ENCODE assay signal across 10 mouse cellular contexts in genomic region chr11:76260208-76261050, GRCm38 (mm10). TPM values are rescaled to one million over a fixed set of nuclear protein-coding genes. Genes with fewer than 3 reads are reported as not detected.
A peak's percentile ranks its signal among the peaks of the same experiment; 100 is the strongest.
DNase-seq lines count a peak whose midpoint lies in the region; ATAC-seq and TF ChIP-seq lines count a peak whose summit lies in the region.
"Had no signal": no experiment of that assay in that cellular context is flagged by ENCODE, and none has a peak within 500 bp of the region (broad histone marks: within the 10 kb centered on the region; RNA-seq: fewer than 3 reads in every experiment).

No protein-coding gene starts in this region.

- peak in 1 of 2 experiments; percentile 40 for DNase-seq in cerebellum, adult 2 months
- no peak for DNase-seq in forebrain, postnatal 0 days
- DNase-seq in midbrain, embryonic 14.5 days, result peak; percentile 42
- DNase-seq in embryo, embryonic 10.5 days (ENCODE audit: low spot score), result no peak
- no peak for DNase-seq in liver, postnatal 0 days
- no peak for DNase-seq in thymus, adult 2 months
- DNase-seq: liver, embryonic 13.5 days had no signal

- no peaks in the 10 kb centered on the region for H3K36me3 ChIP-seq in forebrain, postnatal 0 days (ENCODE audit: insufficient read depth)
- H3K36me3 ChIP-seq in midbrain, embryonic 14.5 days (ENCODE audit: control insufficient read depth, insufficient read depth, low read length), result no peaks in the 10 kb centered on the region
- H3K36me3 ChIP-seq in liver, postnatal 0 days (replicated peaks; ENCODE audit: insufficient read depth, low read length), result no peaks in the 10 kb centered on the region
- H3K36me3 ChIP-seq in thymus, adult 2 months (ENCODE audit: control insufficient read depth, insufficient read depth, low read length), result no peaks in the 10 kb centered on the region
- H3K36me3 ChIP-seq: liver, embryonic 13.5 days had no signal

- TF ChIP-seq CTCF in cerebellum, adult 2 months (IDR thresholded peaks at IDR 0.05; ENCODE audit: borderline replicate concordance, insufficient read depth, low read depth, low read length), result no peak
- no peak for TF ChIP-seq CTCF in bone marrow, adult 2 months (IDR thresholded peaks at IDR 0.05; ENCODE audit: control insufficient read depth, insufficient read depth, low read length)
- no peak for TF ChIP-seq CTCF in forebrain, postnatal 0 days (IDR thresholded peaks at IDR 0.05; ENCODE audit: low read depth)
- TF ChIP-seq CTCF in liver, postnatal 0 days (IDR thresholded peaks at IDR 0.05; ENCODE audit: low read depth), result no peak
- TF ChIP-seq CTCF in thymus, adult 2 months (IDR thresholded peaks at IDR 0.05; ENCODE audit: borderline replicate concordance, control insufficient read depth, extremely low read depth, insufficient read depth, low read length, poor library complexity), result no peak

- no peak for TF ChIP-seq POLR2A in cerebellum, adult 2 months (IDR thresholded peaks at IDR 0.05; ENCODE audit: borderline replicate concordance, insufficient read depth, low read length)
- TF ChIP-seq POLR2A in bone marrow, adult 2 months (IDR thresholded peaks at IDR 0.05; ENCODE audit: borderline replicate concordance, control insufficient read depth, low read depth, low read length), result no peak
- no peak for TF ChIP-seq POLR2A in thymus, adult 2 months (IDR thresholded peaks at IDR 0.05; ENCODE audit: control insufficient read depth, extremely low read depth, insufficient read depth, low read length, poor library complexity)

- no peaks in the 10 kb centered on the region for H3K9me3 ChIP-seq in forebrain, postnatal 0 days (ENCODE audit: low read length)
- no peaks in the 10 kb centered on the region for H3K9me3 ChIP-seq in midbrain, embryonic 14.5 days (ENCODE audit: control insufficient read depth, low read length)
- H3K9me3 ChIP-seq in liver, postnatal 0 days (ENCODE audit: low read length), result no peaks in the 10 kb centered on the region
- H3K9me3 ChIP-seq: liver, embryonic 13.5 days had no signal

- no peak for ATAC-seq in cerebellum, adult (ENCODE audit: insufficient number of reproducible peaks, low FRiP score, low TSS enrichment)
- peak; percentile 50; the same call in 1 of the 2 replicates for ATAC-seq in forebrain, postnatal 0 days
- no peak for ATAC-seq in midbrain, embryonic 14.5 days (ENCODE audit: low FRiP score, low TSS enrichment)
- ATAC-seq in liver, postnatal 0 days, result no peak

- no peak overlapping the region for H3K4me3 ChIP-seq in cerebellum, adult 2 months (replicated peaks; ENCODE audit: insufficient read depth, low read depth, low read length)
- no peak overlapping the region for H3K4me3 ChIP-seq in bone marrow, adult 2 months (replicated peaks; ENCODE audit: control insufficient read depth, low read depth, low read length)
- no peak overlapping the region for H3K4me3 ChIP-seq in forebrain, postnatal 0 days (ENCODE audit: low read depth, low read length)
- H3K4me3 ChIP-seq in midbrain, embryonic 14.5 days (replicated peaks; ENCODE audit: low read depth, low read length), result no peak overlapping the region
- no peak overlapping the region for H3K4me3 ChIP-seq in liver, postnatal 0 days (ENCODE audit: low read depth, low read length)
- no peak overlapping the region for H3K4me3 ChIP-seq in thymus, adult 2 months (ENCODE audit: control insufficient read depth, insufficient read depth, low read length)
- H3K4me3 ChIP-seq: liver, embryonic 13.5 days had no signal

- H3K27ac ChIP-seq in cerebellum, adult 2 months (ENCODE audit: insufficient read depth, low read length), result peak overlapping the region; percentile 69
- peak overlapping the region; percentile 66 for H3K27ac ChIP-seq in bone marrow, adult 2 months (ENCODE audit: control insufficient read depth, insufficient read depth, low read depth, low read length, poor library complexity)
- no peak overlapping the region for H3K27ac ChIP-seq in forebrain, postnatal 0 days (ENCODE audit: low read depth, low read length)
- H3K27ac ChIP-seq in midbrain, embryonic 14.5 days (replicated peaks; ENCODE audit: low read depth, low read length), result peak overlapping the region; percentile 62; the same call in 1 of the 2 replicates
- H3K27ac ChIP-seq in liver, postnatal 0 days (ENCODE audit: low read depth), result no peak overlapping the region
- H3K27ac ChIP-seq in thymus, adult 2 months (ENCODE audit: control insufficient read depth, insufficient read depth, low read length), result no peak overlapping the region
- H3K27ac ChIP-seq: liver, embryonic 13.5 days; macrophage had no signal

- no peak overlapping the region for H3K9ac ChIP-seq in forebrain, postnatal 0 days
- peak overlapping the region; percentile 30; the same call in 1 of the 2 replicates for H3K9ac ChIP-seq in midbrain, embryonic 14.5 days (replicated peaks; ENCODE audit: low read length)
- no peak overlapping the region for H3K9ac ChIP-seq in liver, postnatal 0 days (replicated peaks)
- H3K9ac ChIP-seq: liver, embryonic 13.5 days had no signal

- H3K4me2 ChIP-seq in forebrain, postnatal 0 days (ENCODE audit: low read depth), result no peak overlapping the region
- no peak overlapping the region for H3K4me2 ChIP-seq in midbrain, embryonic 14.5 days (ENCODE audit: low read length)
- H3K4me2 ChIP-seq in liver, postnatal 0 days (ENCODE audit: low read depth, low read length), result no peak overlapping the region
- H3K4me2 ChIP-seq: liver, embryonic 13.5 days had no signal

- no peaks in the 10 kb centered on the region for H3K27me3 ChIP-seq in cerebellum, adult 2 months (ENCODE audit: control insufficient read depth, insufficient read depth, low read length)
- no peaks in the 10 kb centered on the region for H3K27me3 ChIP-seq in forebrain, postnatal 0 days (ENCODE audit: insufficient read depth, low read length)
- H3K27me3 ChIP-seq in midbrain, embryonic 14.5 days (ENCODE audit: control insufficient read depth, insufficient read depth, low read length), result no peaks in the 10 kb centered on the region
- no peaks in the 10 kb centered on the region for H3K27me3 ChIP-seq in liver, postnatal 0 days (ENCODE audit: insufficient read depth, low read length)
- no peaks in the 10 kb centered on the region for H3K27me3 ChIP-seq in thymus, adult 2 months (ENCODE audit: control insufficient read depth, insufficient read depth, low read length)
- H3K27me3 ChIP-seq: liver, embryonic 13.5 days had no signal

- peaks cover 69% of the 10 kb centered on the region for H3K4me1 ChIP-seq in cerebellum, adult 2 months (ENCODE audit: control insufficient read depth, insufficient read depth, low read length)
- peaks cover 2% of the 10 kb centered on the region for H3K4me1 ChIP-seq in bone marrow, adult 2 months (ENCODE audit: control insufficient read depth, insufficient read depth, low read length)
- H3K4me1 ChIP-seq in forebrain, postnatal 0 days (ENCODE audit: insufficient read depth), result no peaks in the 10 kb centered on the region
- peaks cover 31% of the 10 kb centered on the region for H3K4me1 ChIP-seq in midbrain, embryonic 14.5 days (ENCODE audit: control insufficient read depth, insufficient read depth, low read length)
- H3K4me1 ChIP-seq in liver, postnatal 0 days (ENCODE audit: insufficient read depth), result no peaks in the 10 kb centered on the region
- H3K4me1 ChIP-seq in thymus, adult 2 months (replicated peaks; ENCODE audit: control insufficient read depth, insufficient read depth, low read length), result peaks cover 13% of the 10 kb centered on the region

- WGBS in cerebellum, adult 2 months, result 59% methylated on average over 10 of the region's 10 CpGs
- WGBS in bone marrow, adult 2 months, result 81% methylated on average over 10 of the region's 10 CpGs
- 37% methylated on average over 10 of the region's 10 CpGs for WGBS in forebrain, postnatal 0 days
- 29% methylated on average over 10 of the region's 10 CpGs for WGBS in midbrain, embryonic 14.5 days
- WGBS in liver, postnatal 0 days (ENCODE audit: insufficient replicate concordance), result 72% methylated on average over 10 of the region's 10 CpGs
- 95% methylated on average over 10 of the region's 10 CpGs for WGBS in thymus, adult 2 months

- no peak for TF ChIP-seq EP300 in liver, postnatal 0 days (IDR thresholded peaks at IDR 0.05; ENCODE audit: low read depth)

RNA-seq across cellular contexts. Expression of gene Glod4, which starts 16.9 kb away (rescaled TPM):
- 39.3 and 44.9 TPM in 2 replicates for polyA plus RNA-seq in cerebellum, adult 2 months (2012; rRNA removed)
- polyA plus RNA-seq in bone marrow, adult 2 months (2011; ENCODE audit: insufficient read depth, insufficient read length, low replicate concordance, missing spikeins), result 23.6 and 25.0 TPM in 2 replicates
- total RNA-seq in forebrain, postnatal 0 days (2014; rRNA removed), result 79.7 and 90.6 TPM in 2 replicates
- polyA plus RNA-seq in forebrain, postnatal 0 days (2015; fragmentation: Nextera tagmentation; extraction: Ambion mirVana), result 110 and 126 TPM in 2 replicates
- polyA plus RNA-seq in midbrain, embryonic 14.5 days (2014; fragmentation: Nextera tagmentation; extraction: Ambion mirVana), result 114 and 141 TPM in 2 replicates
- 41.8 and 43.6 TPM in 2 replicates for polyA plus RNA-seq in liver, postnatal 0 days (2015; fragmentation: Nextera tagmentation; extraction: Ambion mirVana)
- 6.4 and 6.6 TPM in 2 replicates for polyA plus RNA-seq in thymus, adult 2 months (2012; rRNA removed)

RNA-seq across cellular contexts. Expression of gene Mrm3, which starts 16.9 kb away (rescaled TPM):
- 19.9 and 21.3 TPM in 2 replicates for polyA plus RNA-seq in cerebellum, adult 2 months (2012; rRNA removed)
- polyA plus RNA-seq in bone marrow, adult 2 months (2011; ENCODE audit: insufficient read depth, insufficient read length, low replicate concordance, missing spikeins), result 3.7 and 8.0 TPM in 2 replicates
- total RNA-seq in forebrain, postnatal 0 days (2014; rRNA removed), result 15.1 and 18.2 TPM in 2 replicates
- polyA plus RNA-seq in forebrain, postnatal 0 days (2015; fragmentation: Nextera tagmentation; extraction: Ambion mirVana), result 20.8 and 22.2 TPM in 2 replicates
- polyA plus RNA-seq in midbrain, embryonic 14.5 days (2014; fragmentation: Nextera tagmentation; extraction: Ambion mirVana), result 21.0 and 22.7 TPM in 2 replicates
- 13.9 and 14.8 TPM in 2 replicates for polyA plus RNA-seq in liver, postnatal 0 days (2015; fragmentation: Nextera tagmentation; extraction: Ambion mirVana)
- 7.6 and 8.4 TPM in 2 replicates for polyA plus RNA-seq in thymus, adult 2 months (2012; rRNA removed)

RNA-seq across cellular contexts. Expression of gene Gemin4, which starts 43.0 kb away (rescaled TPM):
- 7.9 and 8.5 TPM in 2 replicates for polyA plus RNA-seq in cerebellum, adult 2 months (2012; rRNA removed)
- 2.2 TPM in 1 of 2 replicates, not detected in the other for polyA plus RNA-seq in bone marrow, adult 2 months (2011; ENCODE audit: insufficient read depth, insufficient read length, low replicate concordance, missing spikeins)
- 11.5 and 12.2 TPM in 2 replicates for total RNA-seq in forebrain, postnatal 0 days (2014; rRNA removed)
- polyA plus RNA-seq in forebrain, postnatal 0 days (2015; fragmentation: Nextera tagmentation; extraction: Ambion mirVana), result 6.9 and 8.7 TPM in 2 replicates
- 13.4 and 20.0 TPM in 2 replicates for polyA plus RNA-seq in midbrain, embryonic 14.5 days (2014; fragmentation: Nextera tagmentation; extraction: Ambion mirVana)
- 6.8 and 9.5 TPM in 2 replicates for polyA plus RNA-seq in liver, postnatal 0 days (2015; fragmentation: Nextera tagmentation; extraction: Ambion mirVana)
- 12.6 and 16.4 TPM in 2 replicates for polyA plus RNA-seq in thymus, adult 2 months (2012; rRNA removed)

RNA-seq across cellular contexts. Expression of gene Dbil5, which starts 43.0 kb away (rescaled TPM):
- 1.2 and 1.4 TPM in 2 replicates for polyA plus RNA-seq in cerebellum, adult 2 months (2012; rRNA removed)
- polyA plus RNA-seq in bone marrow, adult 2 months (2011; ENCODE audit: insufficient read depth, insufficient read length, low replicate concordance, missing spikeins), result not detected in 2 replicates
- 0.43 TPM in 1 of 2 replicates, not detected in the other for total RNA-seq in forebrain, postnatal 0 days (2014; rRNA removed)
- 0.89 and 1.2 TPM in 2 replicates for polyA plus RNA-seq in forebrain, postnatal 0 days (2015; fragmentation: Nextera tagmentation; extraction: Ambion mirVana)
- 1.1 TPM in 1 of 2 replicates, not detected in the other for polyA plus RNA-seq in midbrain, embryonic 14.5 days (2014; fragmentation: Nextera tagmentation; extraction: Ambion mirVana)
- polyA plus RNA-seq in liver, postnatal 0 days (2015; fragmentation: Nextera tagmentation; extraction: Ambion mirVana), result 0.73 and 0.86 TPM in 2 replicates
- 0.37 and 1.4 TPM in 2 replicates for polyA plus RNA-seq in thymus, adult 2 months (2012; rRNA removed)
- polyA plus RNA-seq: macrophage had no signal

Comparison
In these comparisons a context has a peak if more than half of its experiments do, and no peak if none do; other contexts are left out.
1. H3K27ac ChIP-seq: peak in cerebellum, adult 2 months (single experiment), bone marrow, adult 2 months (single experiment) and midbrain, embryonic 14.5 days (single experiment); none in forebrain, postnatal 0 days (single experiment), liver, postnatal 0 days (single experiment) and thymus, adult 2 months (single experiment).